Mouse (Mus musculus): ENCODE results near the gene Rnf208.
A peak's percentile ranks its signal among the peaks of the same experiment; 100 is the strongest.

Gene Rnf208

GRCm38 (mm10) chr2:25242101-25242506 lies at the start of gene Rnf208, which contains the start of gene Cysrt1:
Gene Rnf208, plus strand, starts transcription at chr2:25242255.
Gene Cysrt1, minus strand, starts transcription at chr2:25242452.
- DNase-seq, result no peak

GRCm38 (mm10) chr2:25193330-25193770 lies 48.7 kb upstream of the Rnf208 start:
- peak; percentile 88 for DNase-seq

- DNase-seq, result no peak
These were observed 48.0 kb upstream of the Rnf208 start for GRCm38 (mm10) chr2:25194006-25194405.

GRCm38 (mm10) chr2:25194486-25195171 lies 47.4 kb upstream of the Rnf208 start:
- DNase-seq, result peak; percentile 23

GRCm38 (mm10) chr2:25195211-25196156 lies 46.6 kb upstream of the Rnf208 start:
- DNase-seq, result peak; percentile 77

- peak; percentile 79 for DNase-seq
These were observed 45.7 kb upstream of the Rnf208 start, which contains the start of gene Tor4a for GRCm38 (mm10) chr2:25196172-25196954. Gene Tor4a, minus strand, starts transcription at chr2:25196886.

- peak; percentile 24 for DNase-seq
These were observed 44.9 kb upstream of the Rnf208 start for GRCm38 (mm10) chr2:25197191-25197590.

- DNase-seq, result no peak
These were observed 44.1 kb upstream of the Rnf208 start for GRCm38 (mm10) chr2:25197946-25198345.

- DNase-seq, result no peak
These were observed 41.4 kb upstream of the Rnf208 start for GRCm38 (mm10) chr2:25200631-25201030.

GRCm38 (mm10) chr2:25203631-25204214 lies 38.3 kb upstream of the Rnf208 start:
- DNase-seq, result peak; percentile 19

- no peak for DNase-seq
These were observed 34.5 kb upstream of the Rnf208 start for GRCm38 (mm10) chr2:25207593-25207992.

- DNase-seq, result no peak
These were observed 31.4 kb upstream of the Rnf208 start for GRCm38 (mm10) chr2:25210686-25211085.

- peak; percentile 92 for DNase-seq
These were observed 30.9 kb upstream of the Rnf208 start, which contains the start of gene Nelfb for GRCm38 (mm10) chr2:25211121-25211670. Gene Nelfb, minus strand, starts transcription at chr2:25211489.

GRCm38 (mm10) chr2:25213266-25213865 lies 28.7 kb upstream of the Rnf208 start:
- no peak for DNase-seq

GRCm38 (mm10) chr2:25214444-25214843 lies 27.6 kb upstream of the Rnf208 start, which contains the start of gene Stpg3:
Gene Stpg3, minus strand, starts transcription at chr2:25214637.
- no peak for DNase-seq

GRCm38 (mm10) chr2:25217666-25218065 lies 24.4 kb upstream of the Rnf208 start:
- DNase-seq, result no peak

GRCm38 (mm10) chr2:25218445-25218844 lies 23.6 kb upstream of the Rnf208 start, which contains the start of gene Fam166a:
Gene Fam166a, plus strand, starts transcription at chr2:25218745.
- no peak for DNase-seq

- DNase-seq, result no peak
These were observed 20.7 kb upstream of the Rnf208 start for GRCm38 (mm10) chr2:25221331-25221772.

- DNase-seq, result peak; percentile 87
These were observed 18.2 kb upstream of the Rnf208 start for GRCm38 (mm10) chr2:25223681-25224491.

GRCm38 (mm10) chr2:25224492-25224765 lies 17.6 kb upstream of the Rnf208 start, which contains the start of gene Tubb4b:
Gene Tubb4b, minus strand, starts transcription at chr2:25224702.
- DNase-seq, result no peak
